ENCODE assay signal across 22 mouse cellular contexts in the genomic region with DNA sequence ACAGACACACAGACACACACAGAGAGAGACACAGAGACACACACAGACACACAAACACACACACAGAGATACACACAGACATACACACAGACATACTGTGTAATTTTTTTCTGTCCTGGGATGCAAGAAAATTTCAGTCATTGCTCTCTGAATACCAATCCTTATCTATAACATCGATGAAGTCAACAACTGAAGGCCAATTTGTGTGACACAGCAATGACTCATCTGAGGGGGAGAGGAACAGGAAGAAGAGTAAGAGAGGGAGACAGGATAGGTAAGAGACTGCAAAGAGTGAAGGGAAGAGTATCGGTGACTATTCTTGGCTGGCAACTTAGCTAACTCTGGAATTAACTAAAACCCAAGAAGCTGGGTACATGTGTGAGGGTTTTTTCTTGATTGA. TPM values are rescaled to one million over a fixed set of nuclear protein-coding genes. Genes with fewer than 3 reads are reported as not detected.
DNase-seq lines count a peak whose midpoint lies in the region; ATAC-seq and TF ChIP-seq lines count a peak whose summit lies in the region.
"Had no signal": no experiment of that assay in that cellular context is flagged by ENCODE, and none has a peak within 500 bp of the region (broad histone marks: within the 10 kb centered on the region; RNA-seq: fewer than 3 reads in every experiment).

No protein-coding gene starts in this region.

- TF ChIP-seq POLR2A in MEL (IDR thresholded peaks at IDR 0.05; ENCODE audit: control insufficient read depth in 1 of 2, insufficient read depth in 1 of 2, low read depth in 1 of 2, low read length in 2 of 2, poor library complexity in 1 of 2) = no peak

- DNase-seq in 3T3-L1 (ENCODE audit: low read depth, low spot score) (peak; percentile 30), 416B (ENCODE audit: low read depth) (peak; percentile 89), MEL (ENCODE audit: low read depth, low spot score) (peak; percentile 68)
- DNase-seq in yolk sac, embryonic 10.5 days (ENCODE audit: low spot score) = peak; percentile 17
- no peak for DNase-seq in frontal cortex, adult 2 months (ENCODE audit: extremely low spot score in 1 of 2, low spot score in 1 of 2)
- DNase-seq in forebrain, embryonic 14.5 days (ENCODE audit: low spot score) = no peak
- DNase-seq: adrenal gland, adult 8-10 months; cerebellum, adult 11-12 months; cerebellum, adult 9-11 months; cerebellum, postnatal 36 days; gastrocnemius, postnatal 14 days; heart, adult 2 months; heart, postnatal 14 days; kidney, adult 2 months had no signal

- no peak for TF ChIP-seq RAD21 in MEL (IDR thresholded peaks at IDR 0.05; ENCODE audit: low read depth, low read length)

- WGBS in forebrain, embryonic 14.5 days = 88% methylated on average over 2 of the region's 2 CpGs

- peaks cover 0 to 6% of the 10 kb centered on the region in 2 experiments; a peak in 2 of 4 replicates for H3K36me3 ChIP-seq in MEL (ENCODE audit: control insufficient read depth in 1 of 2, insufficient read depth in 2 of 2, low read length in 2 of 2)
- no peaks in the 10 kb centered on the region for H3K36me3 ChIP-seq in forebrain, embryonic 14.5 days (ENCODE audit: control insufficient read depth, insufficient read depth, low read length)
- H3K36me3 ChIP-seq: embryonic facial prominence, embryonic 10.5 days; forebrain, embryonic 15.5 days; G1E; heart, embryonic 15.5 days had no signal

- no peak overlapping the region for H3K4me3 ChIP-seq in MEL (ENCODE audit: control insufficient read depth in 1 of 2, insufficient read depth in 1 of 2, low read depth in 2 of 2, low read length in 2 of 2)
- no peak overlapping the region for H3K4me3 ChIP-seq in forebrain, embryonic 14.5 days (ENCODE audit: low read depth, low read length)
- H3K4me3 ChIP-seq: embryonic facial prominence, embryonic 10.5 days; forebrain, embryonic 15.5 days; heart, adult 2 months; heart, embryonic 15.5 days had no signal

- no peak overlapping the region for H3K4me2 ChIP-seq in forebrain, embryonic 14.5 days (ENCODE audit: low read length)
- H3K4me2 ChIP-seq: forebrain, embryonic 15.5 days; heart, embryonic 11.5 days; heart, embryonic 15.5 days; hindbrain, embryonic 14.5 days had no signal

- H3K4me1 ChIP-seq in MEL (ENCODE audit: control insufficient read depth in 1 of 2, insufficient read depth in 2 of 2, low read length in 2 of 2) = peaks cover 0 to 8% of the 10 kb centered on the region in 2 experiments; a peak in 1 of 4 replicates
- no peaks in the 10 kb centered on the region for H3K4me1 ChIP-seq in forebrain, embryonic 14.5 days (ENCODE audit: control insufficient read depth, insufficient read depth, low read length)
- H3K4me1 ChIP-seq: embryonic facial prominence, embryonic 10.5 days; forebrain, embryonic 15.5 days; heart, embryonic 15.5 days had no signal

- ATAC-seq in forebrain, embryonic 14.5 days = no peak
- ATAC-seq: forebrain, embryonic 15.5 days; intestine, embryonic 16.5 days had no signal

- H3K79me2 ChIP-seq in MEL (ENCODE audit: control insufficient read depth, insufficient read depth, low read length, poor library complexity) = no peaks in the 10 kb centered on the region

- no peak overlapping the region for H3K9ac ChIP-seq in MEL (ENCODE audit: control insufficient read depth, low read depth, low read length, poor library complexity, severe bottlenecking)
- no peak overlapping the region for H3K9ac ChIP-seq in forebrain, embryonic 14.5 days (ENCODE audit: low read length)
- H3K9ac ChIP-seq: forebrain, embryonic 15.5 days; heart, embryonic 15.5 days; hindbrain, embryonic 14.5 days had no signal

- peak in 1 of 2 experiments; percentile 53; a peak in 2 of 4 replicates for TF ChIP-seq EP300 in MEL (IDR thresholded peaks at IDR 0.05; ENCODE audit: low read depth in 1 of 2, low read length in 2 of 2)

- H3K27ac ChIP-seq in MEL (ENCODE audit: control insufficient read depth, low read depth, low read length) = peak overlapping the region; percentile 46
- H3K27ac ChIP-seq in forebrain, embryonic 14.5 days (ENCODE audit: low read depth, low read length) = no peak overlapping the region
- H3K27ac ChIP-seq: embryonic facial prominence, embryonic 10.5 days; forebrain, embryonic 15.5 days; heart, adult 2 months; heart, embryonic 15.5 days; hindbrain, embryonic 14.5 days had no signal

- no peaks in the 10 kb centered on the region for H3K9me3 ChIP-seq in MEL (replicated peaks; ENCODE audit: insufficient read depth, low read length)
- no peaks in the 10 kb centered on the region for H3K9me3 ChIP-seq in forebrain, embryonic 14.5 days (replicated peaks; ENCODE audit: control insufficient read depth, low read length)
- H3K9me3 ChIP-seq: embryonic facial prominence, embryonic 10.5 days; forebrain, embryonic 15.5 days; G1E; heart, embryonic 15.5 days had no signal

- TF ChIP-seq CTCF in MEL (IDR thresholded peaks at IDR 0.05 in 2 of 3, conservative IDR thresholded peaks at IDR 0.05 in 1 of 3; ENCODE audit: control insufficient read depth in 1 of 3, insufficient read depth in 1 of 3, low read depth in 2 of 3, low read length in 3 of 3, poor library complexity in 1 of 3, severe bottlenecking in 1 of 3) = no peak

- H3K27me3 ChIP-seq in MEL (ENCODE audit: control insufficient read depth in 1 of 2, insufficient read depth in 2 of 2, low read length in 2 of 2) = no peaks in the 10 kb centered on the region
- H3K27me3 ChIP-seq in forebrain, embryonic 14.5 days (replicated peaks; ENCODE audit: control insufficient read depth, insufficient read depth, low read length) = no peaks in the 10 kb centered on the region
- H3K27me3 ChIP-seq: forebrain, embryonic 15.5 days; heart, embryonic 15.5 days had no signal

TF ChIP-seq in MEL, 35 proteins besides CTCF, POLR2A, EP300 and RAD21:
- TF ChIP-seq SIN3A (IDR thresholded peaks at IDR 0.05; ENCODE audit: low read length) (no peak), HCFC1 (IDR thresholded peaks at IDR 0.05; ENCODE audit: low read depth, low read length) (no peak), JUND (IDR thresholded peaks at IDR 0.05; ENCODE audit: low read depth, low read length) (0 out of 2 replicates have a peak, but pooled peaks have one; percentile 60), CHD2 (IDR thresholded peaks at IDR 0.05; ENCODE audit: low read length) (no peak), ZC3H11A (IDR thresholded peaks at IDR 0.05; ENCODE audit: low read depth, low read length) (no peak), ETS1 (IDR thresholded peaks at IDR 0.05; ENCODE audit: low read depth, low read length) (peak; percentile 19; the same call in 1 of the 2 replicates), MAX (IDR thresholded peaks at IDR 0.05; ENCODE audit: low read length) (no peak), GATA1 (IDR thresholded peaks at IDR 0.05; ENCODE audit: low read depth, low read length) (peak; percentile 44)
TF ChIP-seq in MEL: peak in this region for 3.

RNA-seq across cellular contexts. Expression of gene A430078G23Rik, which starts 29.0 kb away (rescaled TPM):
- 2.0 and 2.8 TPM in 2 replicates for total RNA-seq in MEL (2012; rRNA removed)
- 1 to 10 TPM in 1 of 2 experiments, not detected in 1; 3.8 TPM for polyA plus RNA-seq in MEL (2012; ENCODE audit: insufficient read depth in 1 of 2, insufficient read length in 2 of 2, low read depth in 1 of 2, low replicate concordance in 2 of 2, missing spikeins in 1 of 2)
- 0.46 and 0.52 TPM in 2 replicates for polyA plus RNA-seq in frontal cortex, adult 2 months (2012; rRNA removed)
- polyA plus RNA-seq in forebrain, embryonic 14.5 days (2014; fragmentation: Nextera tagmentation; extraction: Ambion mirVana) = 0.28 TPM in 1 of 2 replicates, not detected in the other
- polyA plus RNA-seq: C2C12; hindbrain, embryonic 14.5 days had no signal

RNA-seq across cellular contexts. Expression of gene Insr, which starts 44.8 kb away (rescaled TPM):
- 5.2 and 5.3 TPM in 2 replicates for total RNA-seq in MEL (2012; rRNA removed)
- polyA plus RNA-seq in MEL (2012; ENCODE audit: insufficient read depth in 1 of 2, insufficient read length in 2 of 2, low read depth in 1 of 2, low replicate concordance in 2 of 2, missing spikeins in 1 of 2) = 1 to 10 TPM in 1 of 2 experiments, not detected in 1; 7.6 TPM
- polyA plus RNA-seq in frontal cortex, adult 2 months (2012; rRNA removed) = 16.2 and 17.3 TPM in 2 replicates
- polyA plus RNA-seq in forebrain, embryonic 14.5 days (2014; fragmentation: Nextera tagmentation; extraction: Ambion mirVana) = 33.6 and 50.9 TPM in 2 replicates

Comparison
In these comparisons a context has a peak if more than half of its experiments do, and no peak if none do; other contexts are left out.
1. DNase-seq: peak in 3T3-L1 (single experiment), 416B (single experiment), MEL (single experiment) and yolk sac, embryonic 10.5 days (single experiment); none in frontal cortex, adult 2 months (0 of 2) and forebrain, embryonic 14.5 days (single experiment).